Mouse (Mus musculus) spleen, postnatal 4 days (tissue): ENCODE measurements at regions not wholly inside any gene's neighbourhood (a gene's known extent, or its start where the extent isn't known, plus 50 kb on each side); places are given as distances from the start of the nearest gene placed in this dataset.
A peak's percentile ranks its signal among the peaks of the same experiment; 100 is the strongest.

Experiments
- DNase-seq, 2 experiments: peaks; one replicate each; pipeline ENCODE4 v3.0.0; 2022; ENCODE audit warnings: low spot score in 2 of 2

DNA sequence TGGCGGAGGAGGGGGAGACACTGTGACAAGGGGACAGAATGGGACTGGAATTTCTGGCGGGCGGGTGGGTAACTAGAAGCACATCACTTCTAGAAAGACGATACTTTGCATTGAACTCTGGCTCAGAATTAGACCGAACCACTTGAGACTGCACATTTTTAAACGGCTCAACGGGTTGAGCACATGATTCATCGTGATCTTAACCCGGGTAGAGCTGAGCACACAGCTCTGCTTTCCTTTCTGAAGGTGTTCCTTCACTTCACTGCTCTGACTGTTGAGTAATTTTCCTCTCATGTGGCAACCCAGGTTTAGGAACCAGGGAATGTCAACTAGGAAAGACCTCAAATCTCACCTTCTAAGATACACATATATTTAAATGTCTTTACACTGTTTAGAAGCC lies 180.9 kb downstream of the Zfp365 start:
- DNase-seq = no peak

DNA sequence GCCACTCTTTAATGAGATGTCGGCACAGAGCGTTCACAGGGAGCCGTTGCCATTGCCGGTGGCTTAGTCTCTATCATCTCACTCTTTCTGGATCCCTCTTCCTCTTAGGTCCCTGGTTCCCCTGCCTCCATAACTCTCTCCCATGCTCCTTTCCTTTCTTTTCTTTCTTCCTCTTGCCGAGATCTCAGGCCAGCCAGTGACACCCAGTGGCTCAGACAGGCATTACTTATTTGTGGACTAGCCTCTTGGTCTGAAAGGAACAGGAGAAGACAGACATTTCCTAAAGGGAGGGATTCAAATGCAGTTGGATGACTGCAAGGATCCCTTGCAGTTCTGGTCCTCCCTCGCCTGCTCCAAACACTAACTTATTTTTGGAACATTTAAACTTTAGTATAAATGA lies 180.5 kb upstream of the Ado start:
- peak in 1 of 2 experiments; percentile 20 for DNase-seq

DNA sequence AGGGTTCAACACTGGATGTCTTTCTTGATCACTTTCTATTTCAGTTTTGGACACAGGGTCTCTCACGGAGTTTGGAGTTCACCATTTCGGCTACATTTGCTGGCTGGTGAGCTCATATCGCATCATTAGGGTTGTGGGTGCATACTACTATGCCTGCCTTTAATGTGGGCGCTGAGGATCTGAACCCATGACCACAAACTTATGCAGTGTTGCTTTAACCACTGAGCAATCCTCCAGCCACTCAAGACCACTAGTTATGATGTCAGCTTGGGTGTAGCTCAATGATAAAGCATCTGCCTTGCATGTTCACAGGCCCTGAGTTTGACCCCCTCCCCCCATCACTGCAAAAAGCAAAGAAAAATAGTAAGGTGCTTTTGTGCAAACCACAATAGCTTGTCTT lies 178.8 kb upstream of the Ado start:
- DNase-seq = no peak

DNA sequence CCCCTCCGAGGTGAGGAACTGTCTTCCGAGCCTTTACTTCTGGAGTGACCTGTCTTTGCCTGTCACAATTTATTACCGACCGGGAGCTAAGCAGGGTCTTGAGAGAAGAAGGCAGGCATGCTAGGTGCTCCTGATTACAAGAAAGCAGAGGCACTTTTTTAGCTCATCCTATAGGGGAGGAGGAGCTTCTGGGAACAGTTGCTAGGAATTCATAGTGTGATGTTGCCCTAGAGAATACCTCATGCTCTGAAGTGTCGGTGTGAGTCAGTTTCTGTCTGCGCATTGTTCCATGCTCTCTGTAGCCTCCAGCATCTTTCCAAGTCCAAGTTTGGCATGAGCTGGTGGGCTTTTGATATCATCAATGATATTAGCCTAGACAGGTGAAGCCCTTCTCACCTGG lies 178.0 kb upstream of the Ado start:
- DNase-seq = no peak

DNA sequence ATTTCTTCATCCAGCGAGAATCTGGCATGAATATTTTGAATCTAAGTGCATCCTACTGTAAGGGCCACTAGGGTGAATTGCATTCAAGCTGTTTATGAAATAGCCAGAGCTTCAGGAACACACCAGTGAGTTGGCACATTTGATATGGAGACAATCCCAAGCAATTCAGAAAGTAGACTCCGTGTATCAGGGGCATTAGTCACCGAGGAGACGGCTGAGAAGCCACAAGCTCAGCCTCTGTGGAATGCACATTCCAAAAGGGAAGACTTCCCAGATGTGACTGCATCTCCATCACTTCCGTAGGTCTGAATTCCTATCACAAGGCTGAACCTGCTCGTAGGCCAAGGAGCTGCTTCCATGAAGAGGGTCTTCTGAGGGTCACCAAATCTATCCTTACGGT lies 177.6 kb upstream of the Ado start:
- DNase-seq = no peak

DNA sequence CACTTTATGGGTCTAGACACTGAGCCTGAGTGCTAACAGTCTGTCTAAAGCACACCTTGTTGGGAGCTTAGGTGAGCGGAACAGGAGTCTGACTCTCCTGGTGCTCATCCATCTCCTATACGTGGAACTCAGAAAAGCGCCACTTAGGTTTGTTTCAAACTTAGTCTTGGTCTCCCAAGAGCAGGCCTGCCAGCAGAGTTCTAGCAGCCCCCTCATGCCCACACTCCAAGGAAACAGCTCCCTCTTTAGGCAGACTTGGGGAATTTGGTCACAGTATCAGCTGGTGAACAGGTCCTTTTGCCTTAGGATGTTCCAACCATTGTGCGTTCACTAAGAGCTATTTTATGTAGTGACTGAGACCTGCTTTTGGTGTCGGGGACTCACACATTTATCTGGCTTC lies 173.0 kb upstream of the Ado start:
- peak in 1 of 2 experiments; percentile 31 for DNase-seq

DNA sequence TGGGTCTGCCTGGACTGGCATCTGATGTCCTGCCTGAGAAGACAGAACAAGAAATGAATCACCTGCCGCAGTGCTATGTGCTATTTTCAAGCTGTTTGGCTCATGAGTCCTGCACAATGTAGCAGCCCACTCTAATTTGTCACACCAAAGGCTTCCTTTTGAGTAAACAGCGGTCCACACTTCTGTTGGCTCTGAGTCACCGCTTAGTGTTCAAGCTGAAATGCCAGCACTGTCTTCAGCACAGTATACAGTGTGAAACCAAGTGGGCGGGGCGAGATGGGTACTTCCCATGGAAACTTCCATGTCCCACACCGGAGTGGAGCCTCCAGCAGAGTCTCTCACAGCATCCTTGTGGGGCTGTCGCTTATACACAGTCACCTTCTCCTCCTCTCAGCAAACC lies 168.8 kb upstream of the Ado start:
- no peak for DNase-seq

DNA sequence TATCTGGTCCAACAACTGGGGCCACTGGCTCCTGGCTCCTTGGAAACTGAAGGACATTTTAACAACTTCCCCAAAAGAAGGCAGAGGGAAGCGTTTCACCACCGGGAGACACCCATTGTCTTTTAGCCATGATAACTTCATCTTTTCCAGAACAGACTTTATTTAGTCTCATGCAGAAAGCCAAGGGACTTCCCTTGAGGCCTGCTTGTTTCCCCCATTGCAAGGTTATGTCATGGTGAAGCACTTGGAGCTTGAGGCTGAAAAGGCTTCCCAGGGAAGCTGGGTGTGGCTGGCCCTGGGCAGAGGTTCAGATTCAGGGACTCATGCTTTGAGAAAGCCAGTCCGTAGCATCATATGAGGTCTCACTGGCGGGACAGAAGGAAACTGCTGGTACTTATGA lies 166.3 kb upstream of the Ado start:
- DNase-seq = no peak

DNA sequence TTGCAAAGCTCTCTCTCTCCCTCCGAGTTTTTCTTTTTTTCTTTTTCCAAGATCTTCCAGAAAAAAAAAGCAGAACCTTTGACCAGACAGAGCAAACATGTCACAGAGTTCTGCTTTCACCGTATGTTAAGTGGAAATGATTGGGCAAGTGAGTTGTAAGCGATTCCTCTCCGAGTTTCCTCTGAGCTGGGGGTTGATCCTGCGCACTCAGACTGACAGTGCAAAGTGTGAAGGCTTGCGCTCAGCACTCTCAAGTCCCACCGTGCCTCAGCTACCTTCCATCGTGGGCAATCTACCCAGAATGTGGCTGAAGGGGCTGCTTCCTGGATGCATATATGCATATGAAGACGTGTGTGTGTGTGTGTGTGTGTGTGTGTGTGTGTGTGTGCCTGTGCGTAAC lies 164.3 kb upstream of the Ado start:
- DNase-seq = no peak

DNA sequence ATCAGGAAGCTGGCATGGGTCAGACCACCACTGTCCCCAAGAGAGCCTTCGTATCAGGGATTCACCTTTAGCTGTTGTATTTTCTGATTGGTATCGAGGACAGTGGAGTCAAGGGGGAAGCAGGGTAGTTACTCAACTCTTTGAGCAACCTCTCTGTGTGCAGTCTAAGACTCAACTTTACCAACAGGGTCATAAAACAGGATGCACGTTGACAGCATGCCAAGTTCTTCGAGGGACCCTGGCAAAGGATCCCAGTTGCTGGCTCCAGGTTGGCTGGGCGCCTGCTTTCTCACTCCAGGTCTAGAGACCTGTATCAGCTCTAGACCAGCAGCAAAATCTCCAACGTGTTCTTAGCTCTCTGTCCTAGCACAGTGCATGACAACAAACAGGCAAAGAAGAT lies 163.9 kb upstream of the Ado start:
- DNase-seq = no peak

DNA sequence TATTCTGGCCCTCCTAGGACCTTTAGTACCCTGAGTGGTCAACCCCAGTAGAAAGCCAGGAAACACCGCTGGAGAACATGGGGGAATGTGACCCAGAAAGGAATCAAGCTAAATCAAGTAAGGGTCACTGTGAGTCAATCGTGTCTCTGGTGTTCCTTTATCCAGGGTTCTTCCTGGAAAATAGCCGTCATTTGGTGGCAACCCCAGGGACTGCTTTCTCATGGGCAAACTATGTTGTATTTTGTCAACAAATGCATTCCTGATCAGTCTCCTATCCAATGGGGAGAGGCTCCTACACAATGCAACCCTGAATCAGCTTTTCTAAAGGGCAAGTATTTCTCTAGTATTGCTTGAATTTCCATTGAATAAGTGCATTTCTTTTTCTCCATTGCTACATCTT lies 163.2 kb upstream of the Ado start:
- DNase-seq = no peak

DNA sequence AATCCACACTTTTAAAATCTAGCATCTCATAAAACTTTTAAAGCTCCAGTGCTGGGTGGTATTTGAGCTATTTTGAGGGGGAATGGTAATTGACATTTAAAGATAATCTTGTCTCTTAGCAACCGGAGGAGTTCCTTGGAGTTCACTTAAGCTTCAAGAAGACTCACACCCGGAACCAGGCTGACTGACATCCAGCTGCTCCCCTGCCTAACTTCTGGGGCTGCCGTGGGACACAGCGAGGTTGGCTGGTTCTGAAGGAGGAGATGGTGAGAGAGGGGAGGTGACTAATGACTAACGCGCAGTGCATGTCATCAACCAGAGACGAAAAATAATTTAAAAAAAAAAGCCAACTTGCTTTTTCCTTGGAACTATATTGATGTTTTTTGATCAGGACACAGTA lies 157.7 kb upstream of the Ado start:
- no peak for DNase-seq

DNA sequence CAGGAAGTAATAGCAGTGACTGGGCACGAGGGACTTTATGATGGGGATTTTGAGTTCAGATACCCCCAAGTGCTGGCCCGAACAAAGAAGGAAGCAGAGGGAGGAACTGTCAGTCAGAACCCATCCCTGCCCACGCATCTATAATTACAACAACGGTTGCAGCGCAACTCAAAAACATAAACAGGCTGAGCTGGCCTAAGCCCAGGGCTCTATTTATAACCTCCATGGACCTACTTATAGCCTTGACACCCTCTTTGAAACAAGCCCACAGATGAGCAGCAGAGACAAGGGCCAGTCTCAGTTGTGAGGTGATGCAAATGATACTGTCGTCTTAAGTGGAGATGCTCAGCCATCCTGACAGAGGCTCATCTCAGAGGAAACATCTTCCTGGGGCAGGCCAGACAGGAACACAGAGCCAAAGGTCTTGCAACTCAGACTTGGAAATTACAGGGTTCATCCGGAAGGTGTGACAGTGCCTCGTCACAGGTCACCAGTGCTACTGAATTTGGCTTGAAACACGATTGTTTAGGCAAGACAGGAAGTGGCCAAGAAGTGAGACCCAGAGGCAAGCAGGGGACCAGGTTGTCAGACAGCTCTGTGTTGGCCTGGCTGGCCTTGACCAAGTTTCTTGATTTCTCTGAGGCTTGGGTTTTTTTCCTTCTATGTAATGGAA lies 154.2 kb upstream of the Ado start:
- DNase-seq = no peak

DNA sequence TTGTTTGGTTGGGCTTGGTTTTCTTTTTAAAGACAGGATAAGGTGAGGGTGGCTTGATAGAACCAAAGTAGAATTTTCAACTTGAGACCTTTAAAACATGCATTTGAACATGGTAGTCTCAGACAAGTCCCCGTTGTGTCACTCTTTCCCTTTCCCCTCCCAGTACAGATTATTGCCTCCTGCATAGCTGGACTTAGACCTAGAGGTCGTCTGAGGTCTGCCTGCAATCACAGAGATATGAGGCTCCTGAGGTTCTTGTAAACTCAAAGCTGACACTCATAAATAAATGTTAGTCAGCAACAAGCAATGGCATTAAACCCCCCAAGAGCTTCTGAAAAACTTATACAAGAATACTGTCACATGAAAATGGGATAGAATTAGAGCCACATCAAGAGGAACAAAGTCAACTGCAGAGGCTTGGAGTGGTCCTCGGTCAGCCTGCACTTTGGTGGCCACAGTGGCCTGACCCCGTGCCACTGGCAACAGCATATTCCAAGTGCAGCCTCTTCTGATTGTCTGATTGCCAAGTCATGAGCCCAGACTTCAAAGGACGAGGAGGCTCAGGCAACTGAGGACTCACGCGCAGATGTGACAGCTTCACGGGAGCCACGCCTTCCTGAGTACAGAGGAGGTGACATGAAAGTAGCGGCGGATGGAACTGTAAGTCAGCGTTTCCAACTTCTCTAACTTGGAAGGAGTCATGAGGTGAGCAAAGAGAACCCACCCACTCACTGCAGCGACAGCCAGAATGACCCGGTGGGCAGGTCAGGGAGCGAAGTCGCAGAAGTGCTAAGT lies 148.8 kb upstream of the Ado start:
- no peak for DNase-seq

DNA sequence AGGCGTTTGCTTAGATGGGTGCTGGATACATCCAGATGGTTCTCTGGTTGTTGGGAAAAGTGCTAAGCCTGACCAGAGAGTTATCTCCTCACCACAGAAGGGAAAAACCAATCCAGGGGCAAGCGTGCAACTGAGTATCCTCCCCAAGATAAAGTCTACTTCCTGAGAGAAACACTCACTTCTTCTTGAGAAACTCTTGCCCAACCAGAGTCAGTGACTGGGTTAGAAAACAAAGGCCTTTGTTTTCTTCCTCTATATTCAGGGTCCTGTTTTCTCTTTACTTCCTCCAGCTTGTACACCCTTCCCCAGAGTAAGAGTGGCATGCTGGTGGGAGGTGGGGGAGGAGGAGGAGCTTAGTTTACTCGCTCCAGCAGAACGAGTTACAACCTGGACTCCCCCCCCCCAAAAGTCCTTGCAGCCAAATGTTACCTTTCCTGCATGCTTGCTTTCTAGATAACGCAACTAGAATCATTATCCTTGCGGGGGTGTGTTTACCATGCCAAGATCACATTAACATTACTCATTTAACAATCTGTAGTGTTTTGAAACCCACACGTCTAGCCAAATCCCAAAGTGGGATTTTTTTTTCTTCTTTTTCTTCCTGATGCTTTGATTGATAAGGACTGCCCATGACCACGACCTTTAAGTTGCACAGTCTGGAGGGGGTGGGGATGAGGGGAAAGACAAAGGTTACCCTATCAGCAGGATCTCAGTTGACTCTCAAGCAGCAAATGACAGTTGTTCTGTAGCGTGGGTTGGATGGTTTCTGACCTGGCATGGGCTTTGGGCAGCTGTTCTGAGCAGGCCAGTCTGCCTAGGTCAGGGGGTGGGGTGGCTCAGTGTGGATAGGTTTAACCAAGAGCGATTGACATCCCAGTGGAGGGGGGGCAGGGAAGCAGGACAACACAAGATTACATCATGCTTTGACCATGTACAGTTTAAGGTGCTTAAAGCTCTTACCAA lies 147.4 kb upstream of the Ado start:
- no peak for DNase-seq

DNA sequence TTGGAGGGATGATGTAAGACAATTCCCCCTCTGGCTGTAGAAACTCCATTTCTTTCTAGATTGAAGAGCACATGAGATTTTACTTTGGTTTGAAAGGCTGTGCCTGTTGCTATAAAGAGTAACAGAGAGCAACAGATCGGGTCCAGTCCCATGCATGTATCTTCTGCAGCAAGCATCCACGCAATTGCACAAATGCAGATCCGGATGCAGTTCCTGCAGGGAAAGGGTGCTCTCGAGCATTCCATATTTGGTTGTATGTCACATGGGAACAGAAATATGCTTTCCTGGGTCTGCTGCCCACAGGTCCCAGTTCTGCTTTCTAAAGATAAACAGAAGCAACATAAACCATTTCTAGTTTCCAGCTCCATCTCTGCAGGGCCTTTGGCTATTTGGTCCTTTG lies 146.0 kb upstream of the Ado start:
- DNase-seq = no peak

DNA sequence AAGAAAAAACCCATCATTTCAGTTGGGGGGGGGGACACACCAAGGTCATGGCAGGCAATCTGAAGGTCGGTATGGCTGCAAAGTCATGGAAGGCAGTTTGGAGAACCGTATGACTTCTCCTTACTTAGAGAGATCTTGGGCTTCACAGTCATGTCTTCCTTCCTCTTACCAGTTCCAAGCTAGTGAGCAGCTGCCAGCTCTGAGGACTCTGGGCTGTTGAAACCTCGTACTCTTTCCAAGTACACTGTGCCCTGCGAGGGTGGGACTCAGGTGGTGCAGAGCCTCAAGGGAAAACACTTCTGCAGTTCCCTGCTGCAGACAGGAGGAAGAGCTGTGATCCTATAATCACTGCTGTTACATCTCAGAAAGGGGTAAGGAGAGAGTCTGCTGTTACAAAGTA lies 144.8 kb upstream of the Ado start:
- no peak for DNase-seq

DNA sequence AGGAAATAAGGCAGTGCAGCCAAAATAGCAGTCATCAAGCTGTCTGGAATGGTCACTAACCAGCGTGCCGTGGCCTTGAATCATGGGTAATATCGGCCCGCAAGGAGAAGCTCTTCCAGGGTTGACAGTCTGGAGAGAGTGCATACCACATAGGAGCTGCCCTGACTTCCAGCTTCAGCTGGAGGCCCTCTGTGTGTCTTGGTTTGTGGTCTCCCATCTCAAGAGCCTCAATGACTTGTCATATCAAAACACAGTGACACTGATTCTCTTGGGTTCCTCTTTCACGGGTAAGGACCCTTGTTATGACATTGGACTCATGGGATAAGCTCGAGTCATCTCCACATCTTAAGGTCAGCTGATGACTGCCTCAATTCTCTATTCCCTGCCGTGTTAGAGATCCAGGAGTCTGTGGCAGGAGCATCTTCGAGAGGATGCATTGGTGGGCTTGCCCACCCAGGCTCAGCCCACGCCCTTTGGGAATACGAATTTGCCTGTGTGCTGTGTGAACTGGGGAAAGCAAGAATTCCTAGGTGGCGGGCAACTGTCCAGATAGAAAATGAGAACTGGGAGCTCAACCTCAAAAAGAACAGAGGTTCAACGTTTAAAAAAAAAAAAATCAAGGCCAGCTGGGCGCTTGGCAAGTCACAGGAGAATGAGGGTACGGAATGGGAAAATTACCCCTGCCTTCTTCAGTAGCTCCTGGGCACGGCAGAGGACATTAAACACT lies 141.4 kb upstream of the Ado start:
- DNase-seq = no peak

DNA sequence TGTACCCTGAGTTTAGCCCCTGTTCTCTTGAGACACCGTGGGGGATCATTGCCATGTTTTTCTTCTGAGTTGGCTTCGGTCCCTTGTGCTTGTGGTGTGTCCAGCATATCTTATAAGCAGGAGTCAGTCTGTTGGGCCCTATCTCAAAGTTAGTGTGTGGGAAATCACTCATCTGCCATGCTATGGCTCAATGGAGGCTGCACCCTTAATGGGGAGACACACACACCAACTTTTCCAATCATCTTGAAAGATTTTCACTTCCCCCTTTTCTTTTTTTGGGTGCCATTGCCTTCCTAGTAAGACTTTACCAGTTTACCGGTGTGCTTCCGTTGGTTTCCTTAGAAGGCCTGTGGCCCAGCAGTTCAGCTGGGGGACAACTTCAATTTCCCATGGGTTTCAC lies 130.6 kb upstream of the Ado start:
- no peak for DNase-seq

DNA sequence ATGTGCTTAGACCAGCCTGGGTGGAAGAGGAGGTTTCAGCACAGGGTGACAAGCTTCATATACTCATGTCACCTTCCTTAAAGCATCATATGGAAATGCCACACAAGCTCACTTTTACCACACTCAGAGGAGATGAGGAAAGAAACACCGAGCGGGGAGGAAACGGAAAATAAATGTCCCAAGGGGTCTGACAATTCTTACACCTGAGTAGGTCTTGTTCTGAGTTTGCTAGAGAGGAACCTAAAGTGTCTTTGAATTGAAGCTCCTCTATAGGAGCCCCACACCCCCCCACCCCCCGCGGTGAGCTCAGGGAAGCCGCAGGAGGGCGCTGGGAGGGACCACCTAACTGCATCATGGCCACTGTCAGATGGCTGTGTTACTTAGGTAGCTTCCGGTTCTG lies 124.7 kb upstream of the Ado start:
- no peak for DNase-seq

DNA sequence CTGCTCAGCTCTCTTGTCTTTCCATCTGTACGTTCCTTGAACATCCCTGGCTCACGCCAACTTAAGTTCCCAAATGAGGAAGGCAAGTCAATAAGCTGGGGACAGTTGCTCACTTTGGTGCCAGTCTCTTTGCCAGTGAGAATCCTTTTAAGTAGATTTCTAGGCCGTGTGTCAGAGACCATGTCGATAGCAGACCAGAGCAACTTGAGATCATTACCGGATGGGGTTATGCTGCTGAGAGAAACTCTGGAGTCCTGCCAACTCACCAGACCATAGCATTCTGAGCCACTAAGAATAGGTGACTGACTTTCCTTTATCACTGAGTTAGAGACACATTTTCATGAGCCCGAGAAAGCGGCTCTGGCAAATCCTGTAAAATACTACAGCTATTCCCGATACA lies 123.5 kb upstream of the Ado start:
- no peak for DNase-seq

DNA sequence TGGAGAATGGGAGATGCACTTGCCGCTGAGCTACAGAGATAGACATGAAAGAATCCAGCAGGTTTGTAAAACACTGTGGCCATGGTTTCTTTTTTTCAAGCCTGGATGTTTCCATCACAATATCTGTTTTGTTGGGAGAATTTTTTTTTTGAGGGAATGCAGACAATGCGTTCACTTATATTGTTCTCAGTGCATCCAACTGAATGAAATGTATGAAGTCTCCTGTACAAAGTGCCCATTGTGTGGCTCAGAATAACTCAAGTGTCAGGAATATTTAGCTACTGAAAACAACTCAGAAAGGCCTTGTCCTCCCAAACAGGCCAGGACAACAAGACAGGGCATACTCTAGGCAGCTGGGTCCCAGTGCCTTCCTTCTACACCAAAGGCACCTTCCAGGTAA lies 120.3 kb upstream of the Ado start:
- DNase-seq = no peak
